Mouse (Mus musculus): ENCODE measurements around the gene Scgb1b20. TPM values are rescaled to one million over a fixed set of nuclear protein-coding genes. Genes with fewer than 3 reads are reported as not detected.
"Not testable (repeated sequence)": the region's sequence is repeated elsewhere in the genome, so short reads cannot be mapped to it uniquely, and the experiment has no call there.

Scgb1b20 gene
- total RNA-seq (2021): not detected

- not testable (repeated sequence) for DNase-seq
These were observed at the start of gene Scgb1b20 for GRCm38 (mm10) chr7:33372934-33373333. Gene Scgb1b20, plus strand, starts transcription at chr7:33373234.

- DNase-seq: not testable (repeated sequence)
These were observed 6.8 kb upstream of the Scgb1b20 start, which contains the start of gene Scgb2b20 for GRCm38 (mm10) chr7:33366222-33366621. Gene Scgb2b20, minus strand, starts transcription at chr7:33366322.

GRCm38 (mm10) chr7:33399749-33400148 lies 26.7 kb downstream of the Scgb1b20 start:
- DNase-seq: not testable (repeated sequence)

GRCm38 (mm10) chr7:33401650-33402049 lies 28.6 kb downstream of the Scgb1b20 start:
- DNase-seq: no peak

GRCm38 (mm10) chr7:33409681-33410080 lies 36.6 kb downstream of the Scgb1b20 start:
- not testable (repeated sequence) for DNase-seq

Other genes starting within 250 kb of the Scgb1b20 start
- gene Scgb2b18, start 199.4 kb upstream of the Scgb1b20 start, total RNA-seq (2021): not detected
- not detected for gene Scgb1b18, start 187.7 kb upstream of the Scgb1b20 start, total RNA-seq (2021)
- not detected for gene Scgb2b19, start 92.9 kb upstream of the Scgb1b20 start, total RNA-seq (2021)
- not detected for gene Scgb1b19, start 85.9 kb upstream of the Scgb1b20 start, total RNA-seq (2021)
- gene Scgb2b20, start 6.9 kb upstream of the Scgb1b20 start, total RNA-seq (2021): not detected
- not detected for gene Scgb2b21, start 147.2 kb downstream of the Scgb1b20 start, total RNA-seq (2021)

All from layer of hippocampus, postnatal 36 days (tissue).